26 mouse cellular contexts compared by ENCODE assay signal in genomic region chr17:53582026-53582585, GRCm38 (mm10). TPM values are rescaled to one million over a fixed set of nuclear protein-coding genes. Genes with fewer than 3 reads are reported as not detected.
A peak's percentile ranks its signal among the peaks of the same experiment; 100 is the strongest.
DNase-seq lines count a peak whose midpoint lies in the region; ATAC-seq and TF ChIP-seq lines count a peak whose summit lies in the region.
"Had no signal": no experiment of that assay in that cellular context is flagged by ENCODE, and none has a peak within 500 bp of the region (broad histone marks: within the 10 kb centered on the region; RNA-seq: fewer than 3 reads in every experiment).

No protein-coding gene starts in this region.

- no peak overlapping the region for H3K4me3 ChIP-seq in gastrocnemius, adult 2 months
- no peak overlapping the region for H3K4me3 ChIP-seq in kidney, embryonic 16.5 days (ENCODE audit: low read length)
- H3K4me3 ChIP-seq in MEL (ENCODE audit: control insufficient read depth in 1 of 2, insufficient read depth in 1 of 2, low read depth in 2 of 2, low read length in 2 of 2) = peak overlapping the region; percentile 24 to 41
- no peak overlapping the region for H3K4me3 ChIP-seq in liver, embryonic 14.5 days (ENCODE audit: insufficient read depth in 1 of 2, low read depth in 2 of 2, low read length in 2 of 2)
- H3K4me3 ChIP-seq: embryonic facial prominence, embryonic 10.5 days; erythroblast, embryonic 14.5 days; forebrain, embryonic 15.5 days; hindbrain, embryonic 12.5 days; liver, embryonic 13.5 days; neural tube, embryonic 12.5 days had no signal

- H3K4me1 ChIP-seq in kidney, embryonic 16.5 days (ENCODE audit: insufficient read depth, low read length) = peaks cover 22% of the 10 kb centered on the region; the same call in 1 of the 2 replicates
- peaks cover 34 to 45% of the 10 kb centered on the region in 2 experiments for H3K4me1 ChIP-seq in MEL (ENCODE audit: control insufficient read depth in 1 of 2, insufficient read depth in 2 of 2, low read length in 2 of 2)
- H3K4me1 ChIP-seq in liver, embryonic 14.5 days (replicated peaks; ENCODE audit: control insufficient read depth in 2 of 2, insufficient read depth in 2 of 2, low read length in 1 of 2) = peaks cover 22 to 34% of the 10 kb centered on the region in 2 experiments

- no peak for TF ChIP-seq RAD21 in MEL (IDR thresholded peaks at IDR 0.05; ENCODE audit: low read depth, low read length)

- peak in 1 of 2 experiments; percentile 78; a peak in 3 of 4 replicates for TF ChIP-seq EP300 in MEL (IDR thresholded peaks at IDR 0.05; ENCODE audit: low read depth in 1 of 2, low read length in 2 of 2)
- no peak for TF ChIP-seq EP300 in liver, embryonic 14.5 days (IDR thresholded peaks at IDR 0.05; ENCODE audit: low read depth)

- WGBS in kidney, embryonic 16.5 days = 28% methylated on average over 4 of the region's 4 CpGs
- 38% methylated on average over 4 of the region's 4 CpGs for WGBS in liver, embryonic 14.5 days (ENCODE audit: insufficient replicate concordance)

- TF ChIP-seq CTCF in gastrocnemius, adult 2 months (IDR thresholded peaks at IDR 0.05) = no peak
- no peak for TF ChIP-seq CTCF in MEL (IDR thresholded peaks at IDR 0.05 in 2 of 3, conservative IDR thresholded peaks at IDR 0.05 in 1 of 3; ENCODE audit: control insufficient read depth in 1 of 3, insufficient read depth in 1 of 3, low read depth in 2 of 3, low read length in 3 of 3, poor library complexity in 1 of 3, severe bottlenecking in 1 of 3)
- no peak for TF ChIP-seq CTCF in liver, embryonic 14.5 days (IDR thresholded peaks at IDR 0.05; ENCODE audit: low read depth)

- peak overlapping the region; percentile 70 for H3K27ac ChIP-seq in gastrocnemius, adult 2 months
- 0 out of 2 replicates have a peak overlapping the region, but pooled peaks have one; percentile 14 for H3K27ac ChIP-seq in kidney, embryonic 16.5 days (ENCODE audit: low read length)
- H3K27ac ChIP-seq in MEL (ENCODE audit: control insufficient read depth, low read depth, low read length) = peak overlapping the region; percentile 97
- no peak overlapping the region for H3K27ac ChIP-seq in liver, embryonic 14.5 days
- H3K27ac ChIP-seq: embryonic facial prominence, embryonic 10.5 days; forebrain, embryonic 15.5 days; hindbrain, embryonic 12.5 days; liver, embryonic 13.5 days; neural tube, embryonic 12.5 days had no signal

- H3K79me2 ChIP-seq in MEL (ENCODE audit: control insufficient read depth, insufficient read depth, low read length, poor library complexity) = peaks cover 11% of the 10 kb centered on the region

- 0 out of 2 replicates have a peak, but pooled peaks cover 6% of the 10 kb centered on the region for H3K36me3 ChIP-seq in kidney, embryonic 16.5 days (ENCODE audit: insufficient read depth, low read length)
- peaks cover 0 to 46% of the 10 kb centered on the region in 2 experiments; a peak in 3 of 4 replicates for H3K36me3 ChIP-seq in MEL (ENCODE audit: control insufficient read depth in 1 of 2, insufficient read depth in 2 of 2, low read length in 2 of 2)
- H3K36me3 ChIP-seq in liver, embryonic 14.5 days (replicated peaks; ENCODE audit: control insufficient read depth, insufficient read depth, low read depth) = no peaks in the 10 kb centered on the region
- H3K36me3 ChIP-seq: embryonic facial prominence, embryonic 10.5 days; forebrain, embryonic 15.5 days; hindbrain, embryonic 12.5 days; neural tube, embryonic 12.5 days had no signal

- peak in 1 of 2 experiments; percentile 43; a peak in 1 of 4 replicates for TF ChIP-seq POLR2A in MEL (IDR thresholded peaks at IDR 0.05; ENCODE audit: control insufficient read depth in 1 of 2, insufficient read depth in 1 of 2, low read depth in 1 of 2, low read length in 2 of 2, poor library complexity in 1 of 2)

- H3K27me3 ChIP-seq in kidney, embryonic 16.5 days (ENCODE audit: insufficient read depth, low read length) = no peaks in the 10 kb centered on the region
- no peaks in the 10 kb centered on the region for H3K27me3 ChIP-seq in MEL (ENCODE audit: control insufficient read depth in 1 of 2, insufficient read depth in 2 of 2, low read length in 2 of 2)
- no peaks in the 10 kb centered on the region for H3K27me3 ChIP-seq in liver, embryonic 14.5 days (ENCODE audit: control insufficient read depth, insufficient read depth, low read length)
- H3K27me3 ChIP-seq: forebrain, embryonic 15.5 days; hindbrain, embryonic 12.5 days; liver, embryonic 13.5 days; neural tube, embryonic 12.5 days had no signal

- H3K9me3 ChIP-seq in kidney, embryonic 16.5 days (ENCODE audit: low read length) = no peaks in the 10 kb centered on the region
- H3K9me3 ChIP-seq in MEL (replicated peaks; ENCODE audit: insufficient read depth, low read length) = no peaks in the 10 kb centered on the region
- H3K9me3 ChIP-seq in liver, embryonic 14.5 days (ENCODE audit: control insufficient read depth, low read length) = no peaks in the 10 kb centered on the region
- H3K9me3 ChIP-seq: embryonic facial prominence, embryonic 10.5 days; forebrain, embryonic 15.5 days; G1E; hindbrain, embryonic 12.5 days; liver, embryonic 13.5 days; neural tube, embryonic 12.5 days had no signal

- no peak for DNase-seq in gastrocnemius, adult 2 months
- DNase-seq in gastrocnemius, postnatal 36 days = no peak
- DNase-seq in kidney, postnatal 10 days = no peak
- peak; percentile 74 for DNase-seq in MEL (ENCODE audit: low read depth, low spot score)
- DNase-seq in liver, embryonic 14.5 days (ENCODE audit: low read depth in 3 of 3, low spot score in 3 of 3) = no peak
- no peak for DNase-seq in urinary bladder, postnatal 36 days (ENCODE audit: low spot score in 2 of 2)
- DNase-seq: adrenal gland, adult 8-10 months; cerebellum, adult 11-12 months; cerebellum, postnatal 36 days; kidney, adult 11 months; kidney, postnatal 14 days; left cerebral cortex, postnatal 4 days; liver, embryonic 13.5 days; spleen, adult 18-20 months had no signal

- no peak for ATAC-seq in kidney, embryonic 16.5 days (ENCODE audit: low FRiP score, low TSS enrichment)
- ATAC-seq in liver, embryonic 14.5 days (ENCODE audit: insufficient read depth) = no peak
- ATAC-seq in erythroid progenitor cell, adult 5-6 weeks (replicated peaks; ENCODE audit: low FRiP score, poor library complexity, severe bottlenecking) = no peak
- ATAC-seq: forebrain, embryonic 15.5 days; lung, postnatal 0 days had no signal

- intact Hi-C loops in gastrocnemius, adult 2 months (cut with DNase I) = loop anchor here (2.0 kb wide), 1 partner anchor 13 kb away; no protein-coding TSS in a partner anchor
- intact Hi-C loops in gastrocnemius, postnatal 36 days (cut with DNase I) = no loop called here

- no peak overlapping the region for H3K4me2 ChIP-seq in kidney, embryonic 16.5 days (replicated peaks; ENCODE audit: low read depth, low read length)
- H3K4me2 ChIP-seq in liver, embryonic 14.5 days (ENCODE audit: low read depth) = peak overlapping the region; percentile 28
- H3K4me2 ChIP-seq: forebrain, embryonic 15.5 days; hindbrain, embryonic 12.5 days; liver, embryonic 13.5 days; neural tube, embryonic 12.5 days had no signal

- H3K9ac ChIP-seq in kidney, embryonic 16.5 days (replicated peaks; ENCODE audit: low read length) = 0 out of 2 replicates have a peak overlapping the region, but pooled peaks have one; percentile 1
- H3K9ac ChIP-seq in MEL (ENCODE audit: control insufficient read depth, low read depth, low read length, poor library complexity, severe bottlenecking) = peak overlapping the region; percentile 63
- peak overlapping the region; percentile 11; the same call in 1 of the 2 replicates for H3K9ac ChIP-seq in liver, embryonic 14.5 days (replicated peaks)
- H3K9ac ChIP-seq: forebrain, embryonic 15.5 days; hindbrain, embryonic 12.5 days; liver, embryonic 13.5 days; neural tube, embryonic 12.5 days had no signal

TF ChIP-seq in MEL, 35 proteins besides CTCF, POLR2A, EP300 and RAD21 (continues in another document):
- TF ChIP-seq CHD1 (IDR thresholded peaks at IDR 0.05; ENCODE audit: low read depth, low read length) = no peak
- TF ChIP-seq ZKSCAN1 (IDR thresholded peaks at IDR 0.05; ENCODE audit: low read depth, low read length) = no peak
- peak; percentile 59; the same call in 1 of the 2 replicates for TF ChIP-seq GATA1 (IDR thresholded peaks at IDR 0.05; ENCODE audit: low read depth, low read length)
- TF ChIP-seq POLR2AphosphoS5 (IDR thresholded peaks at IDR 0.05; ENCODE audit: borderline replicate concordance, low read depth, low read length) = no peak
- TF ChIP-seq HCFC1 (IDR thresholded peaks at IDR 0.05; ENCODE audit: low read depth, low read length) = peak; percentile 63
- no peak for TF ChIP-seq ZNF384 (IDR thresholded peaks at IDR 0.05; ENCODE audit: low read depth, low read length)
- peak; percentile 81 for TF ChIP-seq MYB (IDR thresholded peaks at IDR 0.05; ENCODE audit: low read depth, low read length)
- TF ChIP-seq MYC (IDR thresholded peaks at IDR 0.05; ENCODE audit: low read depth, low read length) = 0 out of 2 replicates have a peak, but pooled peaks have one; percentile 30
- peak; percentile 69; the same call in 1 of the 2 replicates for TF ChIP-seq ZMIZ1 (IDR thresholded peaks at IDR 0.05; ENCODE audit: low read depth, low read length)

RNA-seq across cellular contexts. Expression of gene Kat2b, which starts 15.4 kb away (rescaled TPM):
- total RNA-seq in gastrocnemius, adult 2 months (2021) = 10 to 100 TPM; 65.7 to 70.4 TPM
- total RNA-seq in gastrocnemius, postnatal 36 days (2021) = 10 to 100 TPM; 50.9 to 62.0 TPM
- 3.8 and 3.9 TPM in 2 replicates for polyA plus RNA-seq in kidney, embryonic 16.5 days (2015; fragmentation: Nextera tagmentation; extraction: Ambion mirVana)
- 6.2 and 6.4 TPM in 2 replicates for total RNA-seq in MEL (2012; rRNA removed)
- 1 to 10 TPM in 1 of 2 experiments, not detected in 1; 7.4 TPM for polyA plus RNA-seq in MEL (2012; ENCODE audit: insufficient read depth in 1 of 2, insufficient read length in 2 of 2, low read depth in 1 of 2, low replicate concordance in 2 of 2, missing spikeins in 1 of 2)
- 4.0 and 6.0 TPM in 2 replicates for polyA plus RNA-seq in liver, embryonic 14.5 days (2012; rRNA removed)
- polyA plus RNA-seq in liver, embryonic 14.5 days (2014; fragmentation: Nextera tagmentation; extraction: Ambion mirVana) = 6.1 and 7.5 TPM in 2 replicates
- 64.5 and 72.1 TPM in 2 replicates for total RNA-seq in erythroid progenitor cell, adult 5-6 weeks (2015; ENCODE audit: low replicate concordance)
- 29.3 and 63.5 TPM in 2 replicates for total RNA-seq in erythroid progenitor cell, adult 5-6 weeks (2017; ENCODE audit: low replicate concordance)

RNA-seq across cellular contexts. Expression of gene Pp2d1, which starts 42.9 kb away (rescaled TPM):
- not detected for total RNA-seq in gastrocnemius, adult 2 months (2021)
- not detected for total RNA-seq in gastrocnemius, postnatal 36 days (2021)
- 0.30 and 0.37 TPM in 2 replicates for polyA plus RNA-seq in kidney, embryonic 16.5 days (2015; fragmentation: Nextera tagmentation; extraction: Ambion mirVana)
- total RNA-seq in MEL (2012; rRNA removed) = 0.07 and 0.08 TPM in 2 replicates
- polyA plus RNA-seq in MEL (2012; ENCODE audit: insufficient read depth in 1 of 2, insufficient read length in 2 of 2, low read depth in 1 of 2, low replicate concordance in 2 of 2, missing spikeins in 1 of 2) = under 1 TPM in 1 of 2 experiments, not detected in 1; 0.04 TPM
- not detected in 2 replicates for polyA plus RNA-seq in liver, embryonic 14.5 days (2012; rRNA removed)
- 0.09 TPM in 1 of 2 replicates, not detected in the other for polyA plus RNA-seq in liver, embryonic 14.5 days (2014; fragmentation: Nextera tagmentation; extraction: Ambion mirVana)
- not detected in 2 replicates for total RNA-seq in erythroid progenitor cell, adult 5-6 weeks (2015; ENCODE audit: low replicate concordance)
- total RNA-seq in erythroid progenitor cell, adult 5-6 weeks (2017; ENCODE audit: low replicate concordance) = not detected in 2 replicates
- total RNA-seq: adrenal gland, adult 8-10 months; granulocyte monocyte progenitor cell, adult 5-6 weeks; layer of hippocampus, adult 8-10 months; left cerebral cortex, adult 18-20 months; left cerebral cortex, postnatal 4 days had no signal
- polyA plus RNA-seq: erythroblast, embryonic 14.5 days; G1E had no signal

Comparison
In these comparisons a context has a peak if more than half of its experiments do, and no peak if none do; other contexts are left out.
1. H3K4me3 ChIP-seq: peak in MEL (2 of 2); none in gastrocnemius, adult 2 months (single experiment), kidney, embryonic 16.5 days (single experiment) and liver, embryonic 14.5 days (0 of 2).
2. H3K9ac ChIP-seq: peak in every context shown above with its lines; median percentile 63 in MEL; 11 in liver, embryonic 14.5 days; 1 in kidney, embryonic 16.5 days.